Mouse (Mus musculus): Measurements from ENCODE around the gene Adprhl1.

DNA sequence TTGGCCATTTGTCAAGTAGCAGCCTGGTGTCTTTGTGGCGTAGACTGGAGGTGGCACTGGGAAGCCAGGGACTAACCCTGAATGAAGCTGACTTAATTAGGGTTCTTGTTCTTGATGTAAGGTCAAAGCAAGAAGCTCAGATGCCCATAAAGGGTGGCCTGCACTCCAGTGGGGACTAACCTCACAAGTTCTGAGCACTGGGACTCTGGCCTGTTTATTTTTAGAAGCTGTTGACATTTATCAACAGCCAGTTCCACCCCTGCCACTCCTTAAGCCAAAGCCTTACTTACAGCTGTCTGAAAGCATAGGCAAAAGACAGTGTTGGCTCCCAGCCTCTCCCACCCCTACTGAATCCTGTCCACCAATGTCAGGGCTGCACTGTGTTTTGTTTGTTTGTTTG, 44.2 kb downstream of the Adprhl1 start:
- TF ChIP-seq CTCF (IDR thresholded peaks at IDR 0.05; ENCODE audit: extremely low read depth, insufficient read length, insufficient replicate concordance, low read depth, low read length) (no peak), POLR2A (IDR thresholded peaks at IDR 0.05; ENCODE audit: low read depth, low read length) (no peak)
